Mouse (Mus musculus): ENCODE data around the gene Socs3. TPM values are rescaled to one million over a fixed set of nuclear protein-coding genes. Genes with fewer than 3 reads are reported as not detected.

Socs3 gene
- 11.2 and 13.8 TPM in 2 replicates for polyA plus RNA-seq (2015; fragmentation: Nextera tagmentation; extraction: Ambion mirVana)

GRCm38 (mm10) chr11:117969945-117970872 is at the start of gene Socs3:
TSS of gene Socs3 (minus strand) at chr11:117970047.

GRCm38 (mm10) chr11:117986126-117987031 is 16.5 kb upstream of the Socs3 start, which contains the start of gene Pgs1:
TSS of gene Pgs1 (plus strand) at chr11:117986292.

Small RNA genes within 50 kb of the gene (microRNA-seq; reads per million reads assigned to microRNA genes)
- gene Mir6933 (ENCODE audit: borderline replicate concordance, insufficient number of aligned reads), result 1.1 reads per million

Other genes starting within 250 kb of the Socs3 start
- 1.7 and 2.4 TPM in 2 replicates for gene Tmc8, start 188.0 kb downstream of the Socs3 start, polyA plus RNA-seq (2015; fragmentation: Nextera tagmentation; extraction: Ambion mirVana)
- gene Tmc6, start 187.8 kb downstream of the Socs3 start, polyA plus RNA-seq (2015; fragmentation: Nextera tagmentation; extraction: Ambion mirVana), result 14.8 and 32.8 TPM in 2 replicates
- 1.8 and 2.9 TPM in 2 replicates for gene 6030468B19Rik, start 172.4 kb downstream of the Socs3 start, polyA plus RNA-seq (2015; fragmentation: Nextera tagmentation; extraction: Ambion mirVana)
- gene Gm20708, start 160.4 kb downstream of the Socs3 start, polyA plus RNA-seq (2015; fragmentation: Nextera tagmentation; extraction: Ambion mirVana), result 0.27 and 0.35 TPM in 2 replicates
- 59.1 and 107 TPM in 2 replicates for gene Syngr2, start 160.4 kb downstream of the Socs3 start, polyA plus RNA-seq (2015; fragmentation: Nextera tagmentation; extraction: Ambion mirVana)
- gene Afmid, start 144.1 kb downstream of the Socs3 start, polyA plus RNA-seq (2015; fragmentation: Nextera tagmentation; extraction: Ambion mirVana), result 6.8 and 10.0 TPM in 2 replicates
- gene Tk1, start 144.0 kb downstream of the Socs3 start, polyA plus RNA-seq (2015; fragmentation: Nextera tagmentation; extraction: Ambion mirVana), result 50.7 and 58.9 TPM in 2 replicates
- gene Birc5, start 120.8 kb downstream of the Socs3 start, polyA plus RNA-seq (2015; fragmentation: Nextera tagmentation; extraction: Ambion mirVana), result 81.9 and 86.7 TPM in 2 replicates
- not detected in 2 replicates for gene Tmem235, start 109.3 kb downstream of the Socs3 start, polyA plus RNA-seq (2015; fragmentation: Nextera tagmentation; extraction: Ambion mirVana)
- gene Tha1, start 96.6 kb downstream of the Socs3 start, polyA plus RNA-seq (2015; fragmentation: Nextera tagmentation; extraction: Ambion mirVana), result 8.6 and 17.1 TPM in 2 replicates
- gene Pgs1, start 16.2 kb upstream of the Socs3 start, polyA plus RNA-seq (2015; fragmentation: Nextera tagmentation; extraction: Ambion mirVana), result 29.1 and 35.0 TPM in 2 replicates
- 0.03 and 0.06 TPM in 2 replicates for gene Dnah17, start 160.6 kb upstream of the Socs3 start, polyA plus RNA-seq (2015; fragmentation: Nextera tagmentation; extraction: Ambion mirVana)

All from adrenal gland, postnatal 0 days (tissue).